7 mouse cellular contexts compared by ENCODE assay signal in genomic region chrX:20950191-20950880, GRCm38 (mm10). TPM values are rescaled to one million over a fixed set of nuclear protein-coding genes. Genes with fewer than 3 reads are reported as not detected.
DNase-seq lines count a peak whose midpoint lies in the region; ATAC-seq lines count a peak whose summit lies in the region.

Elk1 (minus strand) TSS chrX:20950608.

- no peaks in the 10 kb centered on the region for H3K4me1 ChIP-seq in intestine, embryonic 16.5 days (ENCODE audit: control insufficient read depth, insufficient read depth, low read length)
- no peaks in the 10 kb centered on the region; the same call in 1 of the 2 replicates for H3K4me1 ChIP-seq in midbrain, embryonic 11.5 days (ENCODE audit: control insufficient read depth, insufficient read depth, low read length)

- peak within 1 kb of the TSS; percentile 67 for H3K4me3 ChIP-seq in intestine, embryonic 16.5 days (ENCODE audit: low read length)
- peak within 1 kb of the TSS; percentile 57 for H3K4me3 ChIP-seq in midbrain, embryonic 11.5 days (ENCODE audit: low read depth, low read length)

- no peak within 1 kb of the TSS for H3K27ac ChIP-seq in intestine, embryonic 16.5 days (ENCODE audit: low read length)
- H3K27ac ChIP-seq in midbrain, embryonic 11.5 days (ENCODE audit: low read depth, low read length) = peak within 1 kb of the TSS; percentile 44; the same call in 1 of the 2 replicates

- H3K9me3 ChIP-seq in intestine, embryonic 16.5 days (ENCODE audit: control insufficient read depth, low read length) = no peaks in the 10 kb centered on the region
- no peaks in the 10 kb centered on the region for H3K9me3 ChIP-seq in midbrain, embryonic 11.5 days (ENCODE audit: control insufficient read depth, low read length)

- no peaks in the 10 kb centered on the region for H3K36me3 ChIP-seq in intestine, embryonic 16.5 days (ENCODE audit: control insufficient read depth, insufficient read depth, low read length)
- no peaks in the 10 kb centered on the region for H3K36me3 ChIP-seq in midbrain, embryonic 11.5 days (ENCODE audit: control insufficient read depth, insufficient read depth, low read length)

- WGBS in intestine, embryonic 16.5 days = 17% methylated on average over 30 of the region's 30 CpGs
- WGBS in midbrain, embryonic 11.5 days = 14% methylated on average over 29 of the region's 30 CpGs

- H3K27me3 ChIP-seq in intestine, embryonic 16.5 days (replicated peaks; ENCODE audit: control insufficient read depth, insufficient read depth, low read length) = no peaks in the 10 kb centered on the region
- H3K27me3 ChIP-seq in midbrain, embryonic 11.5 days (ENCODE audit: control insufficient read depth, insufficient read depth, low read length) = no peaks in the 10 kb centered on the region

- DNase-seq in adrenal gland, adult 2 months = peak; percentile 91
- DNase-seq in embryo, embryonic 11.5 days (ENCODE audit: low read depth, low spot score) = peak; percentile 80
- peak; percentile 47 to 69 for DNase-seq in gastrocnemius, postnatal 4 days (ENCODE audit: low spot score in 2 of 2)
- DNase-seq in left cerebral cortex, postnatal 36 days (ENCODE audit: low spot score in 2 of 2) = peak; percentile 75 to 77
- DNase-seq in midbrain, embryonic 11.5 days (ENCODE audit: low spot score, missing footprints) = peak; percentile 96
- peak; percentile 93 for DNase-seq in skeletal muscle tissue, adult 2 months (ENCODE audit: low read depth, low spot score)

- intact Hi-C loops in left cerebral cortex, postnatal 36 days (cut with DNase I) = no loop called here

- ATAC-seq in intestine, embryonic 16.5 days = peak; percentile 98
- ATAC-seq in midbrain, embryonic 11.5 days (ENCODE audit: low FRiP score) = peak; percentile 98

- peak within 1 kb of the TSS; percentile 52 for H3K4me2 ChIP-seq in intestine, embryonic 16.5 days (ENCODE audit: low read depth, low read length)
- H3K4me2 ChIP-seq in midbrain, embryonic 11.5 days = peak within 1 kb of the TSS; percentile 47

- H3K9ac ChIP-seq in intestine, embryonic 16.5 days (ENCODE audit: low read depth, low read length) = peak within 1 kb of the TSS; percentile 77
- H3K9ac ChIP-seq in midbrain, embryonic 11.5 days (ENCODE audit: low read length) = peak within 1 kb of the TSS; percentile 71

RNA-seq across cellular contexts. Expression of gene Elk1, which starts in this region (rescaled TPM):
- 10 to 100 TPM; 14.6 to 16.5 TPM for total RNA-seq in adrenal gland, adult 2 months (2021)
- polyA plus RNA-seq in adrenal gland, adult 2 months (2012; rRNA removed) = 34.3 and 35.0 TPM in 2 replicates
- 10 to 100 TPM; 12.2 to 12.7 TPM for total RNA-seq in gastrocnemius, postnatal 4 days (2021)
- polyA plus RNA-seq in intestine, embryonic 16.5 days (2015; fragmentation: Nextera tagmentation; extraction: Ambion mirVana) = 7.3 and 7.6 TPM in 2 replicates
- total RNA-seq in left cerebral cortex, postnatal 36 days (2021) = 10 to 100 TPM; 55.4 to 62.5 TPM
- 4.5 and 6.4 TPM in 2 replicates for polyA plus RNA-seq in midbrain, embryonic 11.5 days (2014; fragmentation: Nextera tagmentation; extraction: Ambion mirVana)
